Mouse (Mus musculus) ES-E14 (cell line): ENCODE measurements at regions not wholly inside any gene's neighbourhood (a gene's known extent, or its start where the extent isn't known, plus 50 kb on each side); places are given as distances from the start of the nearest gene placed in this dataset.

Experiments
- CHD2 ChIP-seq: IDR thresholded peaks from 2 replicates; pipeline ENCODE4 v1.6.1; 2014; ENCODE audit warnings: mild to moderate bottlenecking, low read depth, low read length, inconsistent platforms
- ZC3H11A ChIP-seq: IDR thresholded peaks from 2 replicates; pipeline ENCODE4 v1.6.1; 2012; ENCODE audit warnings: low read depth, mild to moderate bottlenecking, inconsistent platforms, low read length, borderline replicate concordance

DNA sequence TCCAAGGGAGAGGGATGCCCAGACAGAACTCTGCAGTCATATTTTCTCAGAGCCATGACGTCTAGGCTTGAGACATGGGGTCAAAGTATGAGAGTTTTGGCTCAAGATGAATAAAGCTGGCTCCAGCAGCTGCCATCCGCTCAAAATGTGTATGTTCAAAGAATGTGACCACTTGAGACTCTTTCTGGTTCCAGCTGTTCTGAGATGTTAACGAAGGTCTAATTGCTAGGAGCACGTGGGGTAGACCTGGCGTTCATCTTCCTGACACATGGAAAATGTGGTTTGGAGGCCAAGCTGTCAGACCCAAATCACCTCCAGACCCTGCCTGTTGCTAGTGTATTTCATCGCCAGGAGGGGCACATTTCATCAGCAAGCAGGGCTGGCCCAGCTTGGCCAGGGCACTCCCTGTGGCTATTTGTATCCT, 58.9 kb upstream of the Ankrd1 start:
- TF ChIP-seq ZC3H11A (no peak), CHD2 (no peak)
